Mouse (Mus musculus) lung, adult 2 months (tissue): ENCODE data around the gene Hsf2.

Experiments used
- CTCF ChIP-seq: fragments of 200-500 bp; IDR thresholded peaks from 2 replicates; pipeline ENCODE4 v1.5.1; 2011; ENCODE audit warnings: mild to moderate bottlenecking, low read length, control low read depth; ENCODE audit not compliant: insufficient read depth
- POLR2A ChIP-seq: fragments of 200-500 bp; IDR thresholded peaks from 2 replicates; pipeline ENCODE4 v1.6.1; 2011; ENCODE audit warnings: low read depth, mild to moderate bottlenecking, control low read depth, low read length, borderline replicate concordance; ENCODE audit errors: extremely low read depth

DNA sequence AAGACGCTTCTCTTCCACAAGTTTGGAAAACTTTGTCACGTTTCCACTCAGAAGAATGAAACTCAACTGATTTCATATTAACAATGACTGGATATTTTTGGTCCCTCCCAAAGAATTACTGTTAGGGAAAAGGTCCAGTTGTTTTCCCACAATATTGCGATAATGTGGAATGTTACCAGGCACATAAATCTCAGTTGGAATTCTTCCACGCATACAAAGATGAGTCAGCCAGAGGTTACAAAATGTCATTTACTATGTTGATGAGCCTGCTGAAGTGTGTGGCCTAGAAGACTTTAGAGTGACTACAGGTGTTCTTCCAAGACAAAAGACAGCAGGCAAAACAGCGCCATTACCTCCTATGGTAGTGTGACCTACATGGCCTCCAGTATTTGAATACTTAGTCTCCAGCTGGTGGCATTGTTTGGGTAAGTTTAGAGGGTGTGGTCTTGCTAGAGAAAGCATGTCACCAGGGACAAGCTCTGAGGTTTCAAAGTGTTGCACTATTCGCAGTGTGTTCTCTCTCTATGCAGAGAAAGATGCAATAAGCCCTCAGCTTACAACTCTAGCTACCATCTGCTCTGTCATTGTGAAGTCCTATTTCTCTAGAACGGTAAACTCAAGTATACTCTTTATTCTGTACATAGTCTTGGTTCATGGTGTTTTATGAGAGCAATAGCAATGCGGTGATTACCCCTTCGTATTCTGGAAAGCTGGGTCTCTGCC, 8.9 kb upstream of the Hsf2 start:
- TF ChIP-seq POLR2A (no peak), CTCF (no peak)
